Mouse (Mus musculus) layer of hippocampus, adult 11-12 months (tissue): ENCODE measurements around the gene Lsm5.

Experiments used
- DNase-seq: peaks from one replicate; pipeline ENCODE4 v3.0.0; 2022; ENCODE audit warnings: low spot score

The Lsm5 gene

DNA sequence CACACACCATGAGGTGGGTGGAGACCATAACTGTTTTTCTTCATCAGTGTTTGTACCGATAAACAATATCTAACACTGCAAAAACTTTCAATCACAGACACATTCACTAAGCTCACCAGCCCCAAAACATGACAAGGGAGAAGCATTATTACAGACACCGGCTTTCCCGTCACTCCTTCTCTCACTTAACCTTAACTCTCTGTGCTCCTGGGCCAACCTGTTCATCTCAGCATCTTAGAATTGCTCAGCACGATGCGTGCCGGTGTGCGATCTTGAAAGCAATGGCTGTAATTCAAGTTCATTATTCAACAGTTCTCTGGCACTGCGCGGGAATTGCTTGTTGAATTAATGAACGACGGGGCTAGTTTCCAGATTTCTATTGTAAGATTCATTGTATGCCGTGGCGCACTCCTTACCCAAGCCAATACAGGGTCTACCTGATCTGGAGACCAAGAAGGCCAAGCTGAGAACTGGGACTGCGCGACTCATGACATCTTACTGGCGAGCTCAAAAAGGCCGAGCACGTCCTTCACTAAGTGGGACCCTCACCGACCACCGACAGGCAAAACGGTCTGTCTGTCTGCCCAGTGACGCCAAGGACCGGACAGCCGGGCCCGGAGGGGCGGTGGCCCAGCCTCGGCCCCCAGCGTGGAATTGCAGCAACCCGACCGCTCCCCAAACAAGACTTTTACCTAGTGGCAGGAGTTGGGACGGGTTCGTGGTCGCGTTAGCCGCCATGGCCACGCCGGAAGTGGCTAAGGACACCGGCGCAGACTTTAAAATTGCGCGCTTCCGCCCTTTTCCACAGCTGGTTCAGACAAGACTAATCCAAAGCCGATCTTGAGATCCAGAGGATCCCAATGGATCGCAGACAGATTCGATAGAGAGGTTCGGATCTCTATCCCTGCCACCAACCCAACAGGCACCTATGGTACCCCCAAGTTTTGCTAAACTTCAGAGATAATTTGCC lies at the start of gene Lsm5:
Gene Lsm5 (minus strand): TSS at position 780 of the 970 bp plus-strand sequence.
- DNase-seq, result peak; percentile 89

DNA sequence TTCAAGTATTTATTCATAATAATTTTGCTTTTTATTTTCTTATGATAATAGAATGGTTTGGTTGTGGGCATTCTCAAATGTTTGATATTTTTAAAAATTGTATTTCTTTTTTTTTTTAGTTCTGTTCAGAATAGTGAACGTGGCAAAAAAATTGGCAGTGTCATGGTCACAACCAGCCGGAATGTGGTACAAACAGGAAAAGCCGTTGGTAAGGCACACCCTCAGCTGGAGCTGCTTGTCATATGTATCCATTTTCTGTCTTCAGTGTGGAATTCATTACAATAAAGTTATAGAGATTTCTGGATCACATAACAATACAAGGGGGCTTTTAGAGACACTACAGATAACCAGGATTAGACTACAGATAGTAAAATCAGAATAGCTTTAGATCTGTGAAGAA lies 49.2 kb upstream of the Lsm5 start:
- no peak for DNase-seq

DNA sequence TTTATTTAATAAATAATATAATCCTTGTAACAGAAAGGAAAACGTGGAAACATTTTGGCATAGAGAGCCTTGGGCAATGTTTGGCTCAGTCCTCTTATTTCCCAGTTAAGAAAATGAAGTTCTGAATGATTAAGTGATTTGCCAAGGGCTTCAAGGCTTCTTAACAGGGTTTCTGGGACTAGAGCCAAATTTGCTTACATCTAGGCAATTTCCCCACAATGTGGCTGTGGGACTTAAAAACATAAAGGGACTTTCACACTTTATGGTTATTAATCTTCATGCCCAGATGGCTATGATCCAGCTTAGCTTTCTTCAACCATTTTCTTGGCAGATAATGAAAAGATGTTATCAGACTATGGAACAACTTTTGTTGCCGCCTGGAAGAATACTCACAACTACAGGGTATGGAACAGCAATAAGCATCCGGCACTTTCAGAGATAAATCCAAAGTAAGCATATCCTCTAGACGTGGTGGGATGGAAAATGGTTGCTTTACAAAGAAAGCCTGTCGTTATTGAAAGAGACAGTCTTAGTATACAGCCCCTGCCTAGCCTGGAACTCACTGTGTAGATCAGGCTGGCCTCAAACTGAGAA lies 41.5 kb upstream of the Lsm5 start:
- no peak for DNase-seq

DNA sequence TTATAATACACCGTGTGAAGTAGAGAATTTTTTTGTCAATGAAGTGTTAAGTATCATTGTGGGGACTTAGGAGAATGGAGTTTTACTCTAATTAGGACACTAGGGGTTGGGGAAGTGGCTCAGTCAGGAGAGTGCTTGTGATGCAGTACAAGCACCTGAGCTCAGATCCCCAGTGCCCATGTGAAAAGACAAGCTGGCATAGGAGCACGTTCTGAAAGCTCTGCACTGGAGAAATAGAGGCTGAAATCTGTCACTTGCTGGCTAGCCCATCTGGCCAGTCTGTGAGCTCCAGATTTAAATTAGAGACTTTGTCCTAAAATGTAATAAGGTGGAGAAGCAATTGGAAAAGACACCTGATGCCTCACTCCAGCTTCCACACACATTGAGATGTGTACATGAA lies 28.0 kb upstream of the Lsm5 start:
- DNase-seq, result no peak

DNA sequence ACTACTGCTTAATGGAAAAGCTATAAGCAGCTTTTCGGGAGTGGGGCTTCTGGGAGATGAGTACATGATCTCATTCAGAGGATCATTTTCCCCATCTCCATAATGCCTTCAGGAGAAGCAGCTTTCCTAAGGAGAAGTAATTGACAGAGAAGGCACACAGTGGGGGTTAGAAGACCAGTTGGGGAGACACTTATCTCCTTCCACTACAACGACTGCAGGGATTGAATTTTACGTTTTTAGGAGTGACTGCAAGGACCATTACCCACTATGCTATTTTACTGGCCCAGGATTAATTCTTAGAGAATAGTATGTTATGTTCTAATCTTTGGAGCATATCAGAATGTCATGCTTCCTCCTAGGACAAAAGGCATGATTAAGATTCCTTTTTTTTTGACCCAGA lies 16.4 kb upstream of the Lsm5 start:
- no peak for DNase-seq

DNA sequence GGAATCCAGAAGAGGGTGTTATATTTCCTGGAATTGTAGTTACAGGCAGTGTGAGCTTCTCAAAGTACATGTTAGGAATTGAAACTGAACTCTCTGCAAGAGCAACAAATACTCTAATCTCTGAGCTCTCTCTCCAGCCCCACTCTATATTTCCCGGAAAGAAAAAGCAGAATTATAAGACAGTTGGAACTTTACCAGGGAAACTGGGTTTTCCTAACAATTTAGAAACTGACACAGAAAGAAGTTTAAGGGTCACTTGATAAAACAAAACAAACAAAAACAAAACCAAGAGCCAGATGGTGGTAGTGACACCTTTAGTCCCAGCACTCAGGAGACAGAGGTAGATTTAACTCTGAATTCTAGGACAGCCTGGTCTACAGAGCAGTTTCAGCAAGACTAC lies 14.6 kb upstream of the Lsm5 start:
- DNase-seq, result no peak

DNA sequence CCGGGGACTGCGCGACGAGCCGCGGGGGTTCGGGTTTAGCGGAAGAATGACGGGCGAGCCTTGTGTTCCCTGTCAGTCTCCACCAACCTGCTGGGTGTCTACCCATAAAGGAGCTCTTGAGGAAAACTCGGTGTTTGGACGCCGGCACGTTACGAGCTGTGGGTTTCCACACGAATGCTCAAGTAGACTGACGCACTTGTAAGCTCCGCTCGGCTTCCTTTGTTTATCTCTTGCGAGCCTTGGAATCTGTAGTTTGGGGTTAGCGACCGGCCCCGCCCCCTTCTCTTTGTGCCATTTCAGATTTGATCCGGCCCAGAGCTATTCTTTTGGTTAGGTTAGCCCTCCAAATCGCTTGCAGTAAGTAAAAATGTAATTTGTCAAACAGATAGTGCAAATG lies 10.8 kb upstream of the Lsm5 start:
- no peak for DNase-seq

DNA sequence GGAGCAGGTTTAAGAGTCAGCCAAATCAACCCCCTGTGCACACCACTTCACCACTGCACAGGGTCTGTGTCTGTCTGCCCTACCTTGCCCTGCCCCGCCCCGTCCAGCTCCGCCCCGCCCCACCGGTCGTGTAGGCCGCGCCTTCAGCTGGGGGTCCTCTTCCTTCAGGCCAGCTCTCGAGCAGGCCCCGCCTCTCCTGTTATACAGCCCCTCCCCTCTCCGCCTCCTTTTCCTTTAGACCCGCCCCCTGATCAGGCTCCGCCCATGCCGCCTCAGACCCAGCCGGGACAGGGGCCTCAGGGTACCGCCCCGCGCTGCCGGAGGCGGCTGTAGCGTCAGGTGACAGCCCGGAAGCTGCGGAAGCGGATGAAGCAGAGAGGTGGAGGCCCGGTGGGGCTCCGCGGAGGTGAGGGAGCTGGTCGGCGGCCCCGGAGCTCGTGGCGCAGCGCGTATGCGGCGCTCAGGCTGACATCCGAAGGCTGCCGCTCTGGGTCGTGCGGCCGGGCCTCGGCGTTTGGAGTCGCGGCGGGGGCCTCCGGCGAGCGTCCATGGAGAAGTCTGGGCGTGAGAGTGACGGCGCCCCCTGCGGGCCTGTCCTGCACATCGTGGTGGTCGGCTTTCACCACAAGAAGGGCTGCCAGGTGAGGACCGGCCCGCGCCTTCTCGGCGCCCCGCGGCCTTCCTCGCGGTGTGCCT lies 10.2 kb upstream of the Lsm5 start, which contains the start of gene Avl9:
Gene Avl9 (plus strand): TSS at position 326 of the 696 bp plus-strand sequence.
- DNase-seq, result peak; percentile 97

DNA sequence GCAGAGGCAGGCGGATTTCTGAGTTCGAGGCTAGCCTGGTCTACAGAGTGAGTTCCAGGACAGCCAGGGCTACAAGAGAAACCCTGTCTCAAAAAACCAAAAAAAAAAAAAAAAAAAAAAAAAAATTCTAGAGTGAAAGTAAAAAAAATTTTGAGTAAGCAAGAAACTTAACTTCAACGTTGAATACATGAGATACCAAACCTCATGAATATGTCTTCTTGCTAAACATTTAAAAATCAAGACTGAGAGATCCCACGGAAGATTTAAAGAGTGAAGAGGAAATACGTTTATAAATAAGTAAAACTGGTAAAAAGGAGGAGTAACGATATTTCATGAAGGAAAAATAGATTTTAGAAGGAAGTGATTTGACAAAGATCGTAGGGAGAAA lies 9.7 kb upstream of the Lsm5 start:
- no peak for DNase-seq

DNA sequence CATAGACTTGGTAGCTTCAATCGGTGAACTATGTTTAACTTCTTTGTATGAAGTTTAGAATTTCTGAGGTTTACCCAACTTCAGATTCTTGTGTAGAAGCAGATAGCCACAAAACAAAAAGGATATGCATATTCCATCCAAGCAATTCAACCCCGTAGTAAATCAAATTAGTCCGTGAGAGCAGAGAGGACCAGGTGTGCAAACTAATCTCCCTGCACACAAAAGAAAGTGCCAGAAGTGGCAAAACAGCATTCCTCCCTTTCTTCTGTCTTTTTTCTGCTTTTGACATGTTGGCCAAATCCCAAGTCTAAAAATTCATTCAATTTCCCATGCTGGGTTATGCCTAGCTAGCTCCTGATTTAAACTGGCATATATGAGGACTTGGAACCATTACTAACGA lies 12.1 kb downstream of the Lsm5 start:
- no peak for DNase-seq

DNA sequence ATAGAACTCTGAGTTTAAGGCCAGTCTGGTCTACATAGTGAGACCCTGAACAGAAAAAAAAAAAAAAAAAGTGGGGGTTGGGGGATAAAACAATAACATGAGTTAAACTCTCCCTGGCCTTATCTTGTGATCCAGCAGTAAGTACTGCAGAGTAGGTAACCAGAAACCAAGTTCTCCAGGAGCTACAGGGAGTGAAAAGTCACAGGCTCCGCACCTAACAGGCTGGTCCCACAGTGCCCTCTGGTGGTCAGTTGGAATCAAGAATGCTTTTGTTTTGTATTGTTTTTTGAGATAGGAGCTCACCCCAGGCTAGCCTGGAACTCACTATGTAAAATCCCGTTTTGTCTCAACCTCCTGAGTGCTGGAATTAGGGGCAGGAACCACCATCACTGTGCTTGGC lies 13.3 kb downstream of the Lsm5 start:
- peak; percentile 75 for DNase-seq

DNA sequence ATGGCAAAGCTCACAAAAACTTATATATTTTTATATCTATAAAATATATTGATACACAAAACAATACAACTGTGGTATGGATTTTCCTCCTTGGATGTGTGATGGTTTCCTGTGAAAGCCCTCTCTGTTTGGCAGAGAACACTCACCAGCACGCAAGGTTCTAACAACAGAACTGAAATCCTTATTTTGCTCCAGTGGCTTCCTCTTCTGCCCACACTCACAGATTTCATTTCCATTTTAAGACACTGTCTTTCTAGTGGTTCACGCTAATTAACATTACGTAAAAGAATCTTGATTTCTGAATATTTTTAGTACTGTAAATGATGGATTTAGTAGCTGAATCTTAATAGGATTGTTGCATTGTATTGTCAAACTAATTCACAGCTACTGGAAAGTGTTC lies 16.3 kb downstream of the Lsm5 start:
- no peak for DNase-seq

DNA sequence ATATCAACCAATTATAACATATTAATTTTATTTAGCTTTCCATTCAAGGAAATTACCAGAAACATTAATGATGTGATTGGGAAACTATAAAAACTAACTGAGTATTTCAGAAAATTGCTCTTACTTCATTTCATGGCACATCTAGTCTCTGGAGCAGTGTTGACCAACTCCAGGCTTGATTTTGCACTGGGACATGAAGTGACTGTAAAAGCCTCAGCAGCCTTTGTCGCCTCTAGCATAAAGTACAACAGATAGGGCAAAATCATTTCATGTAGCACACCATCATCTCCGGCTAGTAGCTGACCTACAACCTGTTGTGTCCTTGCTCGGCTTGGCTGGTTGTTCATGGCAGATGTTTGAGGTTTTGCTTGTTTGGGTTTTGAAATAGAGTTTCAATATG lies 40.1 kb downstream of the Lsm5 start:
- DNase-seq, result no peak

DNA sequence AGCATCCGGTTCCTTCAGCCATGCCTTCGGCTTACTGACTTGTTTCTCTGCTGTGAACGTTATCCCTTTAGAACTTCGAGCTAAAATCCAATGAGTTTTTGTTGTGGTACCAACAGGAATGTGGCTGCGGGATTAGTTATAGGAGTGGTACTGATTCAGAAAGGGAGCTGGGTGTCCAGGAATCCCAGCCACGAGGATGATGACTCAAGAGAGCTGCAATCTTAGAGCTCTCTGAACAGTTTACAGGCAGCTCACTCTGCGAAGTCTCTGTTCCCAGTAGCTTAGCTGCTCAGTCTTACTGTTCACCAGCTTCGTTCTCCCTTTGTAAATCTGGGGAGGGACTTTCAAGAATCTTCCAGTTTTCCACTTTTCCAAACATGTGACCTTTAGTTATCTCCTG lies 49.1 kb downstream of the Lsm5 start:
- no peak for DNase-seq

DNA sequence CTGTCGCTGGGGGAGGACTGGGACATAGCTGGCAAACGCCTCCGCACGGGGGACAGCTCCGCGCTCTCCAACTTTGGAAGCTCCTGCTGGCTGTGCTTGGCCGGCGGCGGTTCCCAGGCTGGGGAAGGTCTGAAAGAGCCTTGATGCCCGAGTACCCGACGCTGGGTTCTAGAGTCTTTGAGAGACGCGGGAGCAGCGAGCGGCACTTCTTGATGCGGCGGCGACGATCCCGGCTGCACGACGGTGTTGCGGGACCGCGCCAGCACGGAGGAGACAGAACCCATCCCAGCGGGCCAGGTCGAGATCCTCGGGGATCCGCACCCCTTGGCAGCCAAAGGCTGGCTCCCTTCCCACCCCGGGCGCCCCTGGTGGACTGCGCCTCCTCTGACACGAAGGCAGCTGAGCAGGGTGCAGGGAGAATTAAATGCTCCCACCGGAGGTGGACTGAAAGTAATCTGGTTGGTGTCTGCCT lies 52.4 kb downstream of the Lsm5 start:
- DNase-seq, result no peak
